Mouse (Mus musculus): ENCODE measurements around the gene Gpr137. TPM values are rescaled to one million over a fixed set of nuclear protein-coding genes. Genes with fewer than 3 reads are reported as not detected.
"Not testable (repeated sequence)": the region's sequence is repeated elsewhere in the genome, so short reads cannot be mapped to it uniquely, and the experiment has no call there.

Gpr137 gene
- polyA plus RNA-seq, 3 experiments from 2014 or later, result 4.6 to 13.0 (median 9.1) TPM

- ATAC-seq, result no peak
Measured at GRCm38 (mm10) chr19:6905498-6906159, 36.7 kb downstream of the Gpr137 start.

- no peak for ATAC-seq
Measured at GRCm38 (mm10) chr19:6904846-6905245, 37.4 kb downstream of the Gpr137 start.

- no peak for ATAC-seq
Measured at GRCm38 (mm10) chr19:6903031-6903430, 39.2 kb downstream of the Gpr137 start.

GRCm38 (mm10) chr19:6899641-6900040 is 42.6 kb downstream of the Gpr137 start:
- no peak for ATAC-seq

GRCm38 (mm10) chr19:6895608-6896305 is 46.5 kb downstream of the Gpr137 start:
- ATAC-seq, result not testable (repeated sequence)

- no peak for ATAC-seq
Measured at GRCm38 (mm10) chr19:6893731-6894451, 48.4 kb downstream of the Gpr137 start.

GRCm38 (mm10) chr19:6892512-6892911 is 49.8 kb downstream of the Gpr137 start:
- no peak for ATAC-seq

Other genes starting within 250 kb of the Gpr137 start
- gene Rps6ka4, start 101.8 kb downstream of the Gpr137 start, polyA plus RNA-seq (2017; shearing (Covaris generic)), result 10 to 100 TPM in 1 of 3 experiments, 1 to 10 TPM in 2; 7.4 to 13.5 (median 8.6) TPM
- gene Ccdc88b, start 84.3 kb downstream of the Gpr137 start, polyA plus RNA-seq (2017; shearing (Covaris generic)), result 1 to 10 TPM; 4.4 to 5.8 (median 4.7) TPM
- gene Trmt112, start 32.8 kb downstream of the Gpr137 start, polyA plus RNA-seq (2017; shearing (Covaris generic)), result 100 to 1,000 TPM; 143 to 219 (median 200) TPM
- gene Prdx5, start 32.4 kb downstream of the Gpr137 start, polyA plus RNA-seq (2017; shearing (Covaris generic)), result 100 to 1,000 TPM; 209 to 245 (median 241) TPM
- gene Esrra, start 20.7 kb downstream of the Gpr137 start, polyA plus RNA-seq (2017; shearing (Covaris generic)), result 1 to 10 TPM; 2.3 to 4.4 (median 4.2) TPM
- under 1 TPM in 1 of 3 experiments, not detected in 2; 0.59 TPM for gene Catsperz, start 17.1 kb downstream of the Gpr137 start, polyA plus RNA-seq (2017; shearing (Covaris generic))
- not detected for gene Kcnk4, start 8.0 kb downstream of the Gpr137 start, polyA plus RNA-seq (2017; shearing (Covaris generic))
- gene Bad, start 619 bp downstream of the Gpr137 start, polyA plus RNA-seq (2017; shearing (Covaris generic)), result 10 to 100 TPM; 42.9 to 55.0 (median 47.6) TPM
- gene Ppp1r14b, start 32.5 kb upstream of the Gpr137 start, polyA plus RNA-seq (2017; shearing (Covaris generic)), result 10 to 100 TPM; 18.2 to 35.2 (median 29.7) TPM
- 1 to 10 TPM; 2.8 to 4.3 (median 3.6) TPM for gene Plcb3, start 34.0 kb upstream of the Gpr137 start, polyA plus RNA-seq (2017; shearing (Covaris generic))
- gene Fkbp2, start 38.0 kb upstream of the Gpr137 start, polyA plus RNA-seq (2017; shearing (Covaris generic)), result 100 to 1,000 TPM in 1 of 3 experiments, 10 to 100 TPM in 2; 44.0 to 102 (median 47.1) TPM
- gene Vegfb, start 45.2 kb upstream of the Gpr137 start, polyA plus RNA-seq (2017; shearing (Covaris generic)), result 1 to 10 TPM; 2.5 to 3.6 (median 3.5) TPM
- gene Dnajc4, start 50.1 kb upstream of the Gpr137 start, polyA plus RNA-seq (2017; shearing (Covaris generic)), result 10 to 100 TPM; 34.1 to 59.7 (median 59.0) TPM
- 10 to 100 TPM; 23.7 to 35.3 (median 33.7) TPM for gene Nudt22, start 53.6 kb upstream of the Gpr137 start, polyA plus RNA-seq (2017; shearing (Covaris generic))
- 10 to 100 TPM in 1 of 3 experiments, 1 to 10 TPM in 2; 6.4 to 12.8 (median 8.2) TPM for gene Trpt1, start 53.7 kb upstream of the Gpr137 start, polyA plus RNA-seq (2017; shearing (Covaris generic))
- gene Fermt3, start 77.0 kb upstream of the Gpr137 start, polyA plus RNA-seq (2017; shearing (Covaris generic)), result 100 to 1,000 TPM; 253 to 288 (median 257) TPM
- 100 to 1,000 TPM; 104 to 160 (median 120) TPM for gene Stip1, start 97.5 kb upstream of the Gpr137 start, polyA plus RNA-seq (2017; shearing (Covaris generic))
- gene Macrod1, start 114.3 kb upstream of the Gpr137 start, polyA plus RNA-seq (2017; shearing (Covaris generic)), result 1 to 10 TPM in 2 of 3 experiments, under 1 TPM in 1; 0.99 to 3.1 (median 1.8) TPM
- under 1 TPM in 1 of 3 experiments, not detected in 2; 0.20 TPM for gene Flrt1, start 163.2 kb upstream of the Gpr137 start, polyA plus RNA-seq (2017; shearing (Covaris generic))